Mouse (Mus musculus) large intestine, adult 2 months (tissue): ENCODE measurements around the gene Slc9c1. TPM values are rescaled to one million over a fixed set of nuclear protein-coding genes. Genes with fewer than 3 reads are reported as not detected.

Experiments used
- DNase-seq: peaks from one replicate; pipeline ENCODE4 v3.0.0-alpha.2; 2012; ENCODE audit warnings: low read depth, low spot score
- WGBS: fragments of 180-500 bp; shearing (Covaris S2); methylation state at CpG from one replicate; pipeline ENCODE4 v1.1.7; 2018; 5-methylcytosine and 5-hydroxymethylcytosine counted together
- polyA plus RNA-seq: library from polyadenylated mRNA; depleted of rRNA; stranded (reverse); fragments of >200 nt; gene quantifications from 2 replicates; pipeline ENCODE4 v1.2.3, GENCODE M21; 2012; rRNA removed

Slc9c1 gene
- polyA plus RNA-seq, 1 experiment, result not detected

- 79% methylated on average over 4 of the region's 4 CpGs for WGBS
- DNase-seq, result no peak
Observed at GRCm38 (mm10) chr16:45623230-45623629, 88.1 kb downstream of the Slc9c1 start.

DNA sequence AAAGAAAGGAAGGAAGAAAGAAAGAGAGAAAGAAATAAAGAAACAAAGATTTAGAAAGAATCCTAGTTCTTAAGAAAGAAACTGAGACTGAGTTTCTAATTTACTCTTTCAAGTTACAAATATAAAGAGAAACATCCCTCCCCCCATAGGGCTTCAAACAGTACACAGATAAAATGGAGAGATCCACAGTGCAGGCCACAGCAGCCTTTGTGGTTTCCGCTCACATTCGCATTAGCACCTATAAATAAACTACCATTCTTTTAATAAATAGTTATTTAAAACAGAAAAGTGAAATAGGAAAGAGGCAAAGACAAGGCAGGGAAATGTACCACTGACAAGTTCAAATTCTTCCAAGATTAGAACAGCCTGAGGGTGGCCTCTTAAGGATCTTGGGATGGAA lies 89.7 kb downstream of the Slc9c1 start:
- 87% methylated on average over 2 of the region's 2 CpGs for WGBS

GRCm38 (mm10) chr16:45625342-45625741 lies 90.2 kb downstream of the Slc9c1 start:
- 81% methylated on average over 2 of the region's 2 CpGs for WGBS

More for the DNA sequence above, 89.7 kb downstream of the Slc9c1 start:
- no peak for DNase-seq

GRCm38 (mm10) chr16:45629497-45630105 lies 94.5 kb downstream of the Slc9c1 start:
- WGBS, result 82% methylated on average over 8 of the region's 8 CpGs
- no peak for DNase-seq

More at GRCm38 (mm10) chr16:45625342-45625741, 90.2 kb downstream of the Slc9c1 start:
- no peak for DNase-seq

- no peak for DNase-seq
- 55% methylated on average over 5 of the region's 5 CpGs for WGBS
Observed at GRCm38 (mm10) chr16:45630347-45630960, 95.3 kb downstream of the Slc9c1 start.

DNA sequence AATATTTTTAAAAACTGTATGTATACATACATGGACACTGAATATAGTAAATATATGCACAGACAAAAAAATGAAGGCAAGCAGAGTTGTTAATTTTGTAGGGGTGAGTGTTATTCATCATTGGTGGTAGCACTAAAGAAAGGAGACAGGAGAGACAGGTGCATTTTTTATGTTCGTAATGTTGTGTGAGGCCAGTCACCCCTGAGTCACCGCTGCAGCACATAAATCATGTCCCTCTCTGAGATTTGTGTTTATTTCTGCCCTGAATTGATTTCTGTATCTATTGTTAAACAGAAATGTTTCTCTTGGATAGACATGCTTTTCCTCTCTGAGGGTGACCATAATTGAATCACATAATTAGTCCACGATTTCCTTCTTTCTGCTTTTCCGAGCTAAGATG lies 97.3 kb downstream of the Slc9c1 start:
- WGBS, result 78% methylated on average over 4 of the region's 4 CpGs
- no peak for DNase-seq

DNA sequence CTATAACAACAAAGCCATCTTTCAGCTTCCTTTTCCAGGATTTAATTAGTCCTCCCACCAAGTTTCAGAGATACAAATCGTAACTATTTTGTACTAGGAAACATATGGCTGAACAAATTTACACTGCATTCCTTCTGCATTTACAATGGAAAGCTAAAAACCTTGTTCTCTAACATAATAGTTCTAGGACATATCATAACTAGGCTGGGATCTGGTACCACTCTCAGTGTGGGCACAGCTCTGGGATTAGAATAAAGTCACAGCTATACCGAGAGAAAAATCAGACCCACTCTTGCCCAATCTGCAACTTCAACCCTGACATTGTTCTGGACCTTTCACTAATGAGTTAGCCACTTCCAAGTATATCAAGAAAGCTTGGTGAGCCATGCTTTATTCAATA lies 100.7 kb downstream of the Slc9c1 start:
- DNase-seq, result no peak
- WGBS, result 80% methylated on average over 2 of the region's 2 CpGs

DNA sequence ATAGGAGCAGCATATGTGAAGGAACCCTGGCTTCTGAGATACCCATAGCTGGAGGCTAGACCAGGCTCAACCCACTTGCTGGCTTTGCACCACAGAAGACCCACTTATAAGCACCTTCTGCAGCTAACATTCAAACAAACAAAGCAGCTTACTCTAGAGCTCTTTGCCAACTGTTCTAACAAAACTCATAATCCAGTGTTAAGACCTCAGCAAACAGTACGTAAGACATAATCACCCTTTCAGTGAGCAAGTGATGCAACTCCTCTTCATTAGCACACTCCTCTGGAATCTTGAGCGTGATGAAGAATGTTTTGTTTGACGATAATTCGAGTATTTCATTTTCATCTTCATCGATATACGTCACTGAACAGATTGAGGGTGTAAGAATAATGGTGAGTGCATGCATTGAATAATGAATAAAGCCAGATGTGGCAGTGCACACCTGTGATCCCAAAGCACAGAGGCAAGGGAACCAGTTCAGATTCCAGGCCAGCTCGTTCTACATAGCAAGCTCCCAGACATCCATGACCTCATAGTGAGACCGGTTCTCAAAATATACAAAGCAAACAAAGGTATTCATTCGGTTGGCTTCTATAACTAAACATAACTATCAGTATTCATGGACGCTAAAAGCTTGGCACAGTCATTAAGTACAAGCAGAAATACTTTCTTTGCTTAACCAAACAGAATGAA lies 105.1 kb downstream of the Slc9c1 start:
- 62% methylated on average over 10 of the region's 10 CpGs for WGBS
- no peak for DNase-seq

DNA sequence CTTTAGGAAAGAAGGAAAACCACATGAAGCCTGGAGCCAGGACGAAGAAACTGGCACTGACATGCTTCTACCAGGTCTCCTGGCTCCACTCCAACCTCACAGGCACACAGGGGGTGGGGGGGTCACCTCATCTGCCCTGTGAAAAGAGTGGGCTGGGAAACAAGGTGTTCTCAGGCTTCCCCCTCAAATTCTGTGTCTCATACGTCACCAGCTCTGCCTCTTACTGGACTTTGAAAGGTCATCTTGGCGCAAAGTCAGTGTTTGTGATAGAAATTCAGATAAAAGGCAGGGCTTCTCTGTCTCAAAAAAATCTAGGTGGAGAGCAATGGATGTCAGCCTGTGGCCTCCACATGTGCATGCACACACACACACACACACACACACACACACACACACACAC lies 106.2 kb downstream of the Slc9c1 start:
- 57% methylated on average over 3 of the region's 3 CpGs for WGBS

GRCm38 (mm10) chr16:45643944-45644343 lies 108.8 kb downstream of the Slc9c1 start:
- 53% methylated on average over 3 of the region's 3 CpGs for WGBS

More for the DNA sequence above, 106.2 kb downstream of the Slc9c1 start:
- DNase-seq, result no peak

GRCm38 (mm10) chr16:45644380-45644779 lies 109.3 kb downstream of the Slc9c1 start:
- no peak for DNase-seq
- WGBS, result 20% methylated on average over 6 of the region's 6 CpGs

More at GRCm38 (mm10) chr16:45643944-45644343, 108.8 kb downstream of the Slc9c1 start:
- DNase-seq, result no peak

DNA sequence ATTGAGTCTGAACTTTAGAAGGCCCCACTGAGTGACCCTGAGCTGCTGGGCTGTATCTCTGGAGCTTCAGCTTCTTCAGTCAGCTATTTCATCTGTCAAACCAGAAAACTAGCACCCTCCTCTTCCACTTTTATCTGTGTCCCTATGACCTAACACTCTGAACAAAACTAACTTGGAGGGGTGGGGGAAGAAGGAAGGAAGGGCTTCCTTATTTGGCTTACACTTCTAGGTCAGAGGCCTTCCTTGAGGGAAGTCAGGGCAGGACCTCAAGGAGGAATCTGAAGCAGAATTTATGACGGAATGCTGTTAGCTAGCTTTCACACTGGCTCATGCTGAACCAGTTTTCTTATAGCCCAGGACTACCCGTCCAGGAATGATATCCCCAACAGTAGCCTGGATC lies 116.4 kb downstream of the Slc9c1 start:
- no peak for DNase-seq
- 14% methylated on average over 2 of the region's 2 CpGs for WGBS

GRCm38 (mm10) chr16:45653009-45653933 lies 118.2 kb downstream of the Slc9c1 start:
- WGBS, result 11% methylated on average over 17 of the region's 17 CpGs
- DNase-seq, result no peak

DNA sequence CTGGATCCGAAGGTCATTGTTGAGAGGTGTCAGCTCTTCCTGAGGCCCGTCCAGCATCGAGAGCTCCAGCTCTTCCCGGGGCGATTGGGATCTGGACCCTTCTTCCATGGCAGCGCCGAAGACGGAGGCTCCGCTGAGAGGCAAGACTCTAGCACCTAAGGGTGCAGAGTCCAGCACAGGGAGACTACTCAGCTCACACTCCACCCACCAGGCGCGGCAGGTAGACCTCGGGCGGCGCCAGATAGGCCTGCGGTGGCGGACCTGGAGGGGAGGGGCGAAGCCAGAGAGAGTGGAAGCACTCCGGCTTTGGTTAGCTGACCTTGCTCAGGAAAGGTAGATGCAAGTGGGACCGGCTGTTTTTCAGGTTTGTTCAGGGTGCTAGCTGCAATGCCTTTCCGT lies 118.8 kb downstream of the Slc9c1 start, which contains the start of gene BC016579:
BC016579 (minus strand) TSS at position 135 of the 399 bp plus-strand sequence.
- no peak for DNase-seq
- 9% methylated on average over 20 of the region's 20 CpGs for WGBS

- 23% methylated on average over 9 of the region's 9 CpGs for WGBS
- no peak for DNase-seq
Observed at GRCm38 (mm10) chr16:45654465-45654864, 119.4 kb downstream of the Slc9c1 start.

Other genes starting within 250 kb of the Slc9c1 start
- 30.2 and 54.1 TPM in 2 replicates for gene Cd200, start 126.3 kb upstream of the Slc9c1 start, polyA plus RNA-seq
- gene Gm609, start 42.3 kb upstream of the Slc9c1 start, polyA plus RNA-seq, result 2.9 and 7.0 TPM in 2 replicates
- 4.4 and 14.3 TPM in 2 replicates for gene Gm17783, start 3.3 kb upstream of the Slc9c1 start, polyA plus RNA-seq
- gene Gcsam, start 75.1 kb downstream of the Slc9c1 start, polyA plus RNA-seq, result 0.99 and 1.0 TPM in 2 replicates
- 3.0 and 4.8 TPM in 2 replicates for gene BC016579, start 118.8 kb downstream of the Slc9c1 start, polyA plus RNA-seq
- 0.19 and 0.56 TPM in 2 replicates for gene Tmprss7, start 158.3 kb downstream of the Slc9c1 start, polyA plus RNA-seq
- 0.93 and 1.3 TPM in 2 replicates for gene Tagln3, start 189.3 kb downstream of the Slc9c1 start, polyA plus RNA-seq
- 5.4 and 6.0 TPM in 2 replicates for gene Abhd10, start 207.6 kb downstream of the Slc9c1 start, polyA plus RNA-seq